Mouse (Mus musculus): ENCODE results near the gene Dph7.

The Dph7 gene

DNA sequence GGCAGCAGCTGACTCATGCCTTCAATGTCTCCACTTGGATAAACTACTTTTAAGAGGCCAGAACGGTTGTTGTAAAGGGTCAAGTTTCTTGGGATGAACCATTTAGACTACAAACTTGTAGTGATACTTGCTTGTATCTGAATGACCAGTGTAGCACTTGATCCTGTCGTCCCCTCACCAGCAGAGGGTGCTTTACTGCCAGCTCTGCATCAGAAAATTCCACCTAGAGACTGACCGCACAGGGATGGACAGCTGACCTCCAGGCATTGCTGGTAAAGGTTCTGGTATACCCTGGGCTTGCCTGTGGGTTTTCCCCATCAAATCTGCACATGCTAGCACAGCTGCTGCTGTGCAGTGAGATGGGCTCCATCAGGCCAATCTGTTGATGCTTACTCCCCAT is 1.3 kb upstream of the Dph7 start:
- in situ Hi-C loops (cut with MboI, MseI) = loop anchor here (25.0 kb wide), 2 partner anchors 1026 to 1951 kb away; partner anchors contain the start of genes Camsap1, Med22, Rpl7a and Surf1

DNA sequence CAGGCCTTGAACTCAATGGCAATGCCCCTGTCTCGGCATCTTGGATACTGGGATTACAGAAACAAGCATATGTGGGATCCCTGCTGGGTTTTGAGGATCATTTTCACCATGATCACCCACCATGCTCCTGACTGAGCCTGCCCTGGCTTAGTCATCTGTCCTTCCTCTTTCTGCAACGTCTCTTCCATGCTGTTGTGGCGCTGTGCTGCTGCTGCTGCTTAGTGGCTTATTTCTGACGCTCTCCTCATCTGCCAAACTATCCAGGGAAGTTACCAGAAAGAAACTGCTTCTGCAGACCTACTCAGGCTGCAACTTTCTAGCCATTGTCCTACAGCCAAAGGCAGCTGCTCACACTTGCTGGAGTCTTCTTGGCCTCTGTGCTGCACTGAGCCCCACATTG is 8.2 kb downstream of the Dph7 start:
- in situ Hi-C loops (cut with MboI, MseI) = loop anchor here (25.0 kb wide), 2 partner anchors 1017 to 1942 kb away; partner anchors contain the start of genes Camsap1, Med22, Rpl7a and Surf1

DNA sequence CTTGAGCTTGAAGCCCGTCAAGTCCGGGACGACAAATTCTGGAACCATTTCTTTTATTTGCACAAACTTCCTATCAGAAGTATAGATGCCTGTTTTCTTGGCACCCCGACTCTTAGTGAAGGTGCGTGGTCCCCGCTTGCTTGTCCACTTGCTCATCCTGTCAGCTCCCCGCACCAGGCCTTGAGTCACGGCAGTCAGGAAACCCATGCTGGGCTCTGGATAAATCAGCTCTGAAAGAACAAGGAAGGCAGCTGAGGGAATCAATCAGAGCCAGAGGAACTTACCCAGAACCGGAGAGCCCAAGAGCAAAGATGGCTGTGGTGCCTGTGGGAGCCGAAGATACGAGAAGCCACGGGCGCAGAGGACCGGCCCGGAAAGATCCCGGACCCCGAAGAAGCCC is 12.3 kb downstream of the Dph7 start:
- in situ Hi-C loops (cut with MboI, MseI) = loop anchor here (25.0 kb wide), 2 partner anchors 1013 to 1938 kb away; partner anchors contain the start of genes Camsap1, Med22, Rpl7a and Surf1

DNA sequence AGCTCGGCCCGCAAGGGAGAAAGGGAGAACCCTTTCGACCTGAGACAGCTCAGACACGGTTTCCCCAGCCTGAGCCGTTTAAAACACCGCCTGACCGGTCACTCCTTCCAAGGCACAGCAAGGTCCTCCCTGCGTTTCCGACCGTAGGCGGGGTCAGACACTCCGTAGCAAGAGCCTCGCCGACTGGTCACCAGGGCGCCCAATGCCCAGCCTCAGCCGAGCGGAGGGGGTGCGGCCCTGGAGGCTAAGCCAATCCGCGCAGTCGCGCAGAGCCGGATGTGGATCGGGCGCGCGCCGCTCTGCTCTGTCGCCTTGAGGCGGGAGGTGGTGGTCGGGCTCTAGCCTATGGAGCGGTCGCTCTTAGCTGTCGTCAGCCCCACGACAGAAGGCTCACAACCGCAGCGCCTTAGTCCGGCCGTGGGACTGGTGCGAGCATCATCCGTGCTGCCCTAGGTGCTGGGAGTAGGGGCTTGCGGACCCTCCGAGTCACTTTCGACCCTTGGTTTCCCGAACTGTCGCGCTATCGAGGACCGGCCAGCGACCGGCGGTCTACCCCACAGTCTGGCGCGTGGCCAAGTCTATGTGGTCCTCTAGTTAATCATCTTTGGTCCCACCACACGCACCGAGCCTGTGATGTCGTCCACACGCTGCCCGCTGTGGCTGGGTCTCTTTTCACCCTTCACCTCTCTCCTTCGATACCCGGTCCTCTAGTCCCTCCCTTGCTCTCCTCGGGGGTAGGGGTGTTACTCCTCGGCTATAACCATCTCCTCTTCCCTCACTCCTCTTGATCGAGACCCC is 12.9 kb downstream of the Dph7 start, which contains the start of gene Mrpl41:
Gene Mrpl41 (minus strand): TSS at position 193 of the 798 bp plus-strand sequence.
- in situ Hi-C loops (cut with MboI, MseI) = loop anchor here (25.0 kb wide), 2 partner anchors 1012 to 1937 kb away; partner anchors contain the start of genes Camsap1, Med22, Rpl7a and Surf1

DNA sequence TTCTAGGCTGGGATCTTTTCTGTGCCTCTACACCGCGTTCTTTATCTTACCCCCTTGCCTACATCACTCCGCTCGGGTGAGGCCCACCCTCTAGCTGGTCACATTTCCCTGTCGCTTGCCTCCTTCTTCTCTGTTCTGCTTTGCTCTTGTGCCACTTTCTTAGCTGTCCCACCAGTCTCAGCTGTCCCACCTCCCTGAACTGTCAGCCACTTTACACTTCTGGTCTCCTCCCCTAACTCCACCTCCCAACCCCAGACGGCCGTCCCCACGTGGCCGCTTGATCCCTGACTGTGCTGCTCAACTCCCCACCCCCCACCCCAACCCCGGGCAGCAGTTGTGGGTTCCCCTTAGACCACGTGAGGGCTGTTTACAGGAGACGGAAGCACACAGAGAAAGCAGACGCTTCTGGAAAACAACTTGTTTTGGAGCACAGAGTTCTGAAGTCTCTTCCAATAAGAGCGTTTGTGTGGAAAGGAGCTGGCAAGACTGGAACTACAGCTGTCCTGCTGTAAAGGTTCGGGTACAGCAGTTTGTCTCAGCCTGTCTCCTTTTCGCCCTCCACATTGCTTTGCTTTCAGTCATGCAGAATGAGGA is 13.6 kb downstream of the Dph7 start, which contains the start of gene Pnpla7:
Gene Pnpla7 (plus strand): TSS at position 330 of the 594 bp plus-strand sequence.
- in situ Hi-C loops (cut with MboI, MseI) = no loop called here

GRCm38 (mm10) chr2:24976960-24977359 is 14.8 kb downstream of the Dph7 start:
- in situ Hi-C loops (cut with MboI, MseI) = no loop called here

- in situ Hi-C loops (cut with MboI, MseI) = no loop called here
These were observed 25.6 kb downstream of the Dph7 start for GRCm38 (mm10) chr2:24987762-24988161.

- in situ Hi-C loops (cut with MboI, MseI) = no loop called here
These were observed 33.1 kb downstream of the Dph7 start for GRCm38 (mm10) chr2:24995332-24995731.

DNA sequence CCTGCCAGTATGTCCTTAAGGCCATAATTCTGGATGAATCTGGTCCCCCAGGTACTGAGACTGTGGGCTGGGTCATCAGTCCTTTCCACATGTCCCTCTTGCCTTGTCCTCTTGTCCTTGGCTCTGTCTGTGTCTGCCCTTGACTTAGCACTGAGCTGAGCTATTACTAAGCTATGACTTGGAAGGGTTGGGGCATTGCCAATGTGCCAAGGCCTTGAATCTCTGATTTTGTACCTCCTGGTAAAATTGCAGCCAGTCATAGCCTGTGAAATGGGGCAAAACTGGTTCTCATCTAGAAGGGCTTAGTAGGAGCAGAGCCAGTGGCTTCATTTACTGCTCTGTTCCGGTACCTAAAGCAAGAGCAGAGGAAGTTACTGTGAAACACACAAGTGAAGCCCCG is 34.3 kb downstream of the Dph7 start:
- in situ Hi-C loops (cut with MboI, MseI) = no loop called here

DNA sequence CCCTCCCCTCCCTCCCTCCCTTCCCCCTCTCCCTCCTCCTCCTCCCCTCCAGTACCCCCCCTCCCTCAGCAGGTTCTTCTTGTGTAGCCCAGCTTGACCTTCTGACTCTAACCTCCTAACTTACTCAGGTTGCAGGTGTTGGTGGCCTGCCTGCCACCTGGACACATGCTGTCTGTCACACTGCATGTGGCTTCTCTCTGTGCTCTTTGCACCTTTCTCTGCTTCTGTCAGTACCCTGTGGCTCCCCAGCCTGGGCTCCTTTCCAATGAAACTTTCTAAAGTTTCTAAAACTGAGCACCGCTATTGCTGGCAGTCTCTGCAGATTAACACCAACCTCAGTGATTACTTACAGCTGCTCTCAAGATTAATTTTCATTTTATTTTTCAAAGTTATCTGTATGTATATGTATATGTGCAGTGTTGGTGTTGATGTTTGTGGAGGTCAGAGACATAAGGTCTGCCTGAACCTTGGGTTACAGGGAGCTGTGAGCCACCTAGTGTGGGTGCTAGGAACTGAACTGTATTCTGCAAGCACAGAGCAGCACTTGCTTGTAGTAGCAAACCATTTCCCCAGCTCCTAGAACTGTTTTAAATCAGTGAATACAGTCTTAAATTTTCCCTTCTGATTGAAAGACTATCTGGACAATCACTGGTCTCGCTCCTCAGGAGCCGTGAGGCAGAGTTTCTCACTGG is 38.5 kb downstream of the Dph7 start:
- in situ Hi-C loops (cut with MboI, MseI) = no loop called here

DNA sequence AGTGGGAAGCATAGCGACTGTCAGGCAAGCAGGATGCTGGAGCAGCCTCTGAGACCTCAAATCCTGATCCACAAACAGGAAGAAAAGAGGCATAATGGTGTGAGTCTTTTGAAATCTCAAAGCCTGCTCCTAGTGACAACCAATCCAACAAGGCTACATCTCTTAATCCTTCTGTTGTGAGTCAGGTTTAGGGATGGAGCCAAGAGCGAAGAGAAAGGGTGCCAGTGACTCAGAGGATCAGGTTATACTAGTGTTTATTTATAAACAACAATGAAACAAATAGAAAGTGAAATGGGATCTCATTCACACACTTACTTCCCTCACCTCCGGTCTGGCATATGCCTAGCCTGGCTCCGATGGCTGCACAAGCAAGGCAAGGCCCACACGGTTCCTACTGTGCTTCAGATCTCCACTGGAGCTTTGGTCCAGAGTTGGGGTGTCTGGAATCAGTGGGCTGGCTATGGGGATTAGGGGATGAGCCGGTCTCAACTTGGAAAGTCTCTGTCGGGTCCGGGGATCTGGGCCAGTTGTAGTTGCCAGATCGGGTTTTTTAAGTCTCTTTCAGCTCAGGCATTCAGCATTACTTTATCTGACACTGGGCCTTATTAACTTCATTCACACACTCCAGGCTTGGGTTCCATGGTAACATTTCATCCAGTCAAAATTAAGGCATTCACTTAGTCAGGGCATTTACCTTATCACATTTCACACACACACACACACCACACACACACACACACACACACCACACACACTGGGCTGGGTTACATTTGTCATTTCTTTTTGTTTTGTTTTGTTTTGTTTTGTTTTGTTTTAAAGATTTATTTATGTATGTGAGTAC is 42.0 kb downstream of the Dph7 start:
- in situ Hi-C loops (cut with MboI, MseI) = no loop called here

DNA sequence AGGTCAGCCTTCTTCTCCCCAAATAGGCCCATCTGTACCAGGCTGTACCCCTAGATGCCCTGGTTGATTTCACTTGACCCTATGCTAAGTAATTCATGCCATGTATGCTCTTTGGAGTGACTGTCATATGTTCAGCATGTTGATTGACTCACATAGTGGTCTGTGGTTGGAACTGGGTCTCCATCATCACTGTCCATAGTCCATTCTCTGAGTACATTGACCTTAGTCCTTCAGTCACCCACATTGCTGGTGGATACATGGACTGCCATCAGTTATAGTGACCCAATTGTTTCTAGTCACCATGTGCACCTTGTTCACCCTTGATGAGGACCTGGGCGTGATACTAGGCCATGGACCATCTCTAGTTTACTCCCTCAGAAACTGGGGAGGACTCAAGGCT is 44.6 kb downstream of the Dph7 start:
- in situ Hi-C loops (cut with MboI, MseI) = no loop called here

DNA sequence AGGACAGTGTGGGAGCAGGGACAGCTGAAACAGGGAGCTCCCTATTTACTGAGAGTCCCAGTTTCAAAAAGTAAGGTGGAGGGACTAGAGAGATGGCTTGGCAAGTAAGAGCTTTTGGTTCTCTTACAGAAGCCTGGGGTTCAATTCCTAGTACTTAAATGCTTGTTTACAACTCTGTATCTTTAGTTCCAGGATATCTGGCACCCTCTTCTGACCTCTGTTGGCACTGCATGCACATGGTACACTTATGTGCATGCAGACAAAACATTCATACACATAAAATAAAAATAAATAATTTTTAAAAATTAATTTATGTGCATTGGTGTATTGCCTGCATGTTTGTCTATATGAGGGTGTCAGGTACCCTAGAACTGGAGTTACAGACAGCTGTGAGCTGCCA is 46.0 kb downstream of the Dph7 start:
- in situ Hi-C loops (cut with MboI, MseI) = no loop called here
